Mouse (Mus musculus) frontal cortex, adult 2 months (tissue): ENCODE measurements at regions not wholly inside any gene's neighbourhood (a gene's known extent, or its start where the extent isn't known, plus 50 kb on each side); places are given as distances from the start of the nearest gene placed in this dataset.
A peak's percentile ranks its signal among the peaks of the same experiment; 100 is the strongest.

Experiments used
- DNase-seq, 2 experiments: peaks; one replicate each; pipeline ENCODE4 v3.0.0; 2022; ENCODE audit warnings: low spot score in 1 of 2; ENCODE audit errors: extremely low spot score in 1 of 2

- DNase-seq = no peak
Measured at GRCm38 (mm10) chr3:99447361-99447760, 207.2 kb downstream of the Tbx15 start.

- DNase-seq = no peak
Measured at GRCm38 (mm10) chr3:99447813-99448212, 207.6 kb downstream of the Tbx15 start.

GRCm38 (mm10) chr3:99459036-99459863 lies 219.1 kb downstream of the Tbx15 start:
- DNase-seq = no peak

- DNase-seq = no peak
Measured at GRCm38 (mm10) chr3:99499980-99500379, 259.8 kb downstream of the Tbx15 start.

- DNase-seq = no peak
Measured at GRCm38 (mm10) chr3:99504772-99505171, 264.6 kb downstream of the Tbx15 start.

GRCm38 (mm10) chr3:99512250-99512649 lies 272.1 kb downstream of the Tbx15 start:
- no peak for DNase-seq

GRCm38 (mm10) chr3:99512933-99513332 lies 272.8 kb downstream of the Tbx15 start:
- no peak for DNase-seq

GRCm38 (mm10) chr3:99515751-99516150 lies 275.6 kb downstream of the Tbx15 start:
- peak; percentile 24 to 70 for DNase-seq

- DNase-seq = no peak
Measured at GRCm38 (mm10) chr3:99560917-99561316, 320.7 kb downstream of the Tbx15 start.

GRCm38 (mm10) chr3:99573335-99573976 lies 311.8 kb upstream of the Spag17 start:
- DNase-seq = no peak

GRCm38 (mm10) chr3:99573977-99574373 lies 311.2 kb upstream of the Spag17 start:
- DNase-seq = no peak

GRCm38 (mm10) chr3:99602679-99603078 lies 282.5 kb upstream of the Spag17 start:
- DNase-seq = no peak

GRCm38 (mm10) chr3:99632309-99632708 lies 252.9 kb upstream of the Spag17 start:
- DNase-seq = peak; percentile 2 to 16

- no peak for DNase-seq
Measured at GRCm38 (mm10) chr3:99641343-99642106, 243.7 kb upstream of the Spag17 start.

GRCm38 (mm10) chr3:99644910-99645309 lies 240.3 kb upstream of the Spag17 start:
- DNase-seq = no peak

GRCm38 (mm10) chr3:99645318-99645717 lies 239.9 kb upstream of the Spag17 start:
- DNase-seq = no peak

GRCm38 (mm10) chr3:99657617-99658016 lies 227.6 kb upstream of the Spag17 start:
- DNase-seq = peak in 1 of 2 experiments; percentile 1

- no peak for DNase-seq
Measured at GRCm38 (mm10) chr3:99663783-99664182, 221.4 kb upstream of the Spag17 start.

GRCm38 (mm10) chr3:99665363-99665762 lies 219.8 kb upstream of the Spag17 start:
- DNase-seq = no peak

GRCm38 (mm10) chr3:99665902-99666768 lies 219.1 kb upstream of the Spag17 start:
- DNase-seq = no peak
